Mouse (Mus musculus) erythroid progenitor cell, adult 5-6 weeks (primary cell): Measurements from ENCODE around the gene Sorbs1. TPM values are rescaled to one million over a fixed set of nuclear protein-coding genes. Genes with fewer than 3 reads are reported as not detected.

Experiments
- ATAC-seq: replicated peaks from 2 replicates; pipeline ENCODE4 v1.8.0; 2016; ENCODE audit warnings: moderate number of reproducible peaks, mild to moderate bottlenecking, moderate TSS enrichment, inconsistent platforms; ENCODE audit not compliant: poor library complexity, low FRiP score, severe bottlenecking
- total RNA-seq, 2 experiments: library from RNA; stranded (forward) in 1 of 2; stranded (reverse) in 1 of 2; fragments of 150-400 nt in 1 of 2; fragments of 186-747, 209-891 nt in 1 of 2; gene quantifications; 2 replicates each; pipeline versions ENCODE4 v1.2.3 to v1.2.4; 2015 to 2017; ENCODE audit warnings: low replicate concordance in 2 of 2

Sorbs1 gene
- total RNA-seq, 2 experiments from 2014 or later, result 106 to 167 TPM

DNA sequence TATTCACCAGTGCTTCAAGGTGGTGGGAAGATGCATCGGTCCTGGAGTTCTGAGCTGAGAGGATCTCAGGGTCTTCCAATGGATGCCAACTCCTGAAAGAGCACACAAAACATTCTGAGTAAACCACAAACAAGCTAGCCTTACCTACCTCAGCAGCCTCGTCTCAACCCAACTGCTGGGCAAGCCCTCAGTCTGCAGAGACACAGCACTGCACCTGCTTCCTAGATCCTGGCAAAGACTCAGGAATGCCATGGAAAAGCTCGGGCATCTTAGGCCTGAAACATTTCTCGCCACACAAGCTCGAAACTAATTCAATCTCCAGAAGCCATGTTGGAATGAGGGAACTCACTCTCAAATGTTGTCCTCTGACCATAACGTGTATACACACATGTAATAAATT lies 62.3 kb downstream of the Sorbs1 start:
- no peak for ATAC-seq

DNA sequence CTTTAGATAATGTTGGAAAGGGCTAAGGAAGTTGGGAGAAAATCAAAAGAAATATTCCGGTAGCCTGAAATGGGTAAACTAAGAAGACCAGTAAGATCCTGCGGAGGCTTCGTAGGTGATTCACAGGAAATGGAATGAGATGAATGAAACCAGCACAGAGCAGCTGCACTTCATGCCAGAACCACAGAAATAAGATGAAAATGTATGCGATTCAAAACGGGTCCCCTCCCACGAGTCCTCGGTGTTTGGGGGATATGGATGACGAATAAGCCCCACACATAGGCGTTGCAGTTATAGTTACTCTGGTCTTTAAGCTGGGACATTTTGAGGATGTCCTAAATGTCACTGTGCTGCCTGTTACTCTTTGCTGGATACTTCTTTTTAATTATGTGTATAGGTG lies 67.1 kb downstream of the Sorbs1 start:
- no peak for ATAC-seq

DNA sequence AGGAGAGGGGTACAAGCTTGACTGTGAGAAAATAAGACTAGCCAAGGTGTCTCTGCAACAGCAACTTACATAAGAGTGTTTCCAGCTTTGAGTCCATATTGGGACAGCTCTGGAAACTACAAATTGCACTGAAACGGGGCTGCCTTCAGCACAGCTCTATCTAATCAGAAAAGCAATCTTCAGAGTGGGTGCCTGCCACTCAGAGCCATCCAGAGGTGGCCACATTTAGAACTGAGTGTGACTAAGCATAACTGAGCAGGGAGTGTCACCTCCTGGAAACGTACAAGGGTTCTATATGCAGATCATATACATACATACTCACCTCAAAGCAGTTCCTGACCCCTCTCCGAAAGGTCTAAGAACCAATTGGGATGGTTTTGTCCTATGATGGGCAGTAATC lies 71.2 kb downstream of the Sorbs1 start:
- no peak for ATAC-seq

DNA sequence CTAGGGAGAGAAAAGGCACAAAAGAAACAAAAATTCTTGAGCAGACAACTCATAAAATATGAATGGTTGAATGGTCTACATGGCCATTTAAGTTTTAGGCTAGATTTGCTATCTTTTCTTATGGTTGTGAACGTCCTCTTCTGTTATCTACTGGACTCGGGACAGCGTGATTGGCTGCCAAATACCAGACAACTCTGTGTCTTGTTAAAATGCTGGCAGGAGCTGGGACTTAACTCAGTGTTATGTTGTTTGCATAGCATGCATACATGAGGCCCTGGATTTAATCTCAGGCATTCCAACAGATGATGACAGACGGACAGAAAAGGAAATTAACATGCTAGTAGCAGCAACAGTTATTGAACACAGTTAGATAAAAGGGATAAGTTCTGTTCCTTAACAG lies 72.6 kb downstream of the Sorbs1 start:
- ATAC-seq, result no peak

DNA sequence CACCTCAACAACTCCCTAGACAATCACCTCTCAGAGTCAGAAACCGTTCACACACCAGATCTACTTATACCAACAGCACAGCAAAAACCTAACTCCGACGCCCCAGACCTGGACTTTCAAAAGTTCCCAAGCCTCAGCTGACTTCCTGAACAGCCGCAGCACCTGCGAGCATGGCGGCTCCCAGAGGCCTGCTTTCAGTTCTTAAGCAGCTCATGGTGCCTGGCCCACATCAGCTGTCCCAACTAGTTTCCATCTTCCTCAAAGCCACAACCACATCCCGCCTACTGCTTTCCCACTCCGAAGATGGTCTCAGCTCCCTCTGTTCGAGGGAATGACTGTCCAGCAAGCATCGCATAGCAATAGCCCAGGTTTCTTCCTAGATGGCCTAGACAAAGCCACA lies 74.7 kb downstream of the Sorbs1 start:
- no peak for ATAC-seq

DNA sequence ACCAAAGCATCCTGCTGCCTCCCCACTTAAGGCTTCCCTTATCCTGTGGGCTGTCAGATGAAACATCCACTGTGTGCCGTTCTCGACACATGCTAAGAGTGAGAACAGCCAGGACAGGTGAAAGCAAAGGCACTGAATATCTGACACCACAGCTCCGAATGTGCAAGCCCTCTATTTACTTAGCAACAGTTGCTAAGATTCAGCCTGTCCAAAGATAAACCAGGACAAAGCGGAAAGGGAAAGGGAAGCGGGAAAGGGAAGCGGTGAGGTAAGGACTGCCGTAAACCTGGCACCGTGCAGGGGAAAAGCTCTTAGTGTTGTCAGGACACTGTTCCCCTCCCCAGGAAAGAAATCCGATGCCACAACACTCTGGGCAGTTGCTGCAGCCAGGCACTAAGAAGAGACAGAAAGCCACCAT lies 75.9 kb downstream of the Sorbs1 start:
- no peak for ATAC-seq

DNA sequence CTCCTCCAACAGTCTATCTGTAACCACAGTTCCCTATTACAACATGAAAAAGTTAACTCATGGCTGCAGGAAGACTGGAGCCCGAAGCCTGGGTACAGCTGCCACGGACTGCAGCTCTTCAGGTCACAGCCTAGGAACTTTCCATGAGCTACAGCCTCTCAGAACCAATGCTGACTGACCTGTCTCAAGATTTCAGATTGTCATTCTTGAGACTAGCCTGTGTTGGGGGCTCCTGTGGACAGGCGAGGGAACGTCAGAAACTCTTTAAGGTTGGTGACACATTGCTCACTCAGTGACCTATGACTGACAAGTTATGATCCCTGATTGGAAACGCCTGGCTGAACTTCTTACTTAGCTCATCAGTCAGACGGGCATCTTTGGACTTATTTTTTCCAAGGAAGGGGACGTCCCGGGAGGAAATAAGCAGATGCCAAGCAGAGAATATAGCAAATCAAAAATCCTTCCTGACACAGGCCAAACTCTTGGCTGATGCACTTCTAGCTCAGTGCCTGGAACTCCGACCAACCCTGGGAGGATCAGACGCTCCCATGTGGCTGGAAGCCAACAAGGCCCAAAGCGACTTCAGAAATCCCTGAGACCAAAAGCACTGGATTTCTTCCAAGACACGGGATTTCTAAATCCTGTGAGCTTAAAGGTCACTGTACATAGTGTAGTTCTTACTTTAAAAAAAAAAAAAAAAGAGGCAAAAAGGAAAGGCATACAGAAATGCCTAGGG lies 76.9 kb downstream of the Sorbs1 start:
- ATAC-seq, result no peak

DNA sequence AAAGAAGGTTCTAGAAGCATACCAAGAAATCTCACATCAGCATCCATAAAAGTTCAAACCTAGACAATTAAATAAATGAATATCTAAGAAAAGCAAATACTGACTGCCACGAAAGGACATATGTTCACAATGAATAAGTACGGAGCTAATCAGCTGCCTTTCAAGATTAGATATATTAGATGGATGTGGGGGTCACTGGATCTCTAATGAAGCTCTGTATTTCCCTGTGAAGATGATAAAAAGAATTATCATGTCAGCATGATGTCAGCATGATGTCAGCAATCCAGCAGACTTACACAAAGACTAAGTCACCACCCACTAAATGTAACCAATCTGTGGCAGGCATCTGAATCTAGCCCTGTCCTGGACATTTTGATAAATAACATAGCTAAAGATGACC lies 77.8 kb downstream of the Sorbs1 start:
- ATAC-seq, result no peak

DNA sequence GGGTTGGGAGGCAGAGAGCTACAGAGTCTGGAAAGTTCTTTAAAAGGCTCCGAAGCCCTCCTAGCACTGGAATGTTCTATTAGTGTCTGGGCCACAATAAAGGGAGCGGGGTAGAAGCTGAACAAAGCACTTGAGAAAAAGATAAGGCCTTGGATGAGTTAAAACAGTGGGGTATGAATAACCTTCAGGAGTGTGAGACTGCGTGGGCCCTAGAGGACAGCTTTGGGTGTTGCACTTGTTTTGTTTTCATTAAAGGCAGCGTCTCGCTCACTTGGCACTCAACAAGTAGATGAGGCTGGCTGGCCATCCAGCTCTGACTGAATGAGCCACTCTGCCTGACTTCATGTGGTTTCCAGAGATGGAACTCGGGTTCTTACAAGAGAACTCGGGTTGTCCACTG lies 78.5 kb downstream of the Sorbs1 start:
- no peak for ATAC-seq

DNA sequence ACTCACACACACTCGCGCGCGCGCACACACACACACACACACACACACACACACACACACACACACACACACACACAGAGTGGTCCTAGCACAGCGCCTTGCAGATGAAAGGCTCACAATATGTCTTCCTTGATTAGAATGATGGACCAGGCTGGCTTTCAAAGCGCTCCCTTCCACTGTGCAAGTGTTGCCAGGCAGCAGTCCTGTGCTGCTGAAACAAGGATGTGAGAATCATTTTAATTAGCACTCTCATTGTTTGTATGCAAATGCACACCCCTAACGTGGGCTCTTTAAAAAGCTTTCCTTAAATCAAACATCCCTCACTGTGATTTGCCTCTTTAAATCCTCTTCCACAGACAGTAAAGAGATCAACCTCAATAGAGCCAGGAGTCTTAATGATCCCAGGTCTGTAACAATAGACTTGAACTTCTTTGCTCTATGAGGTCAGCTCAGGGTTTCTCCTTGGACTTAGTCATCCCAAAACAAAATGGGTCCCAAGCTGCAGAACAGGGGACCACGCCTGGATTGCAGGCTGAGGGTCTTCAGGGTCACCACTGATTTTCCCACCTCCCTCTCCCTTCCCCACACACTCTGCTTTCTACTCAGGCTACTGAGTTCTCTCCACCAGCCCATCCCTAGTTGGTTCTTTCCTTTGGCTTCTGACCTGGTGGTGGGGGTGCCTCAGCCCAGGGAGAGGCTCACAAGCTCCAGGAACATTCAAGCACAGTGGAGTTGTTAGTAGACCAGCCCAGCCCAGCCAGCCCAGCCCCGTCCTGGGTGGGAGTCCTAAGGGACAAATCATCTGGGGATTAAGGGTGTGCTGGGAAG lies 79.3 kb downstream of the Sorbs1 start:
- ATAC-seq, result no peak

DNA sequence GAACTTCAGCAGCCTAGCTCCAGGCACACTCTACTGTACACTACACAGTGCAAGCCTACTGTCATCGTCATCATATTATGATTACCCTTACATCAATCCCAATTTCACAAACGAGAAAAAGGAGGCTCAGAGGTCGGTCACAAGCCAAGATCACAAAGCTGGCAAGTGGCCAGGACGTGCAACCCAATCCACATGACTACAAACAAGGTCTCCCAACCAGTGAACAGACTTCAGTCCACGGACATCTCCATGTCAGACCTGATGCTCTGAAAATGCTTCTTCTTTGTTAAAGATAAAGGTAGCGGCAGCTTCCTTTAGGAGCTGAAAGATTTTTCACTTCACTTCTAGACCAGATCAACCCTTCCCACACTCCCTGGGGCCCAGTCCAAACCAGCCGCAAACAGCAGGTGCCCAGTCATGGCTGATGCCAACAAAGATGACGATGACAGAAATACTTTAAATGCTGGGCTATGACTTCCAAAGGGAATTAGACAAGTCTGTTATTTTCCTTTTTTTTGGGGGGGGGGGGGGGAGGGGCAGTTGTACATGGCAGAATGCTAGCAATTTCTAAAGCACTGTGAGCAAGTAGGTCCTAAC lies 80.2 kb downstream of the Sorbs1 start:
- ATAC-seq, result no peak

DNA sequence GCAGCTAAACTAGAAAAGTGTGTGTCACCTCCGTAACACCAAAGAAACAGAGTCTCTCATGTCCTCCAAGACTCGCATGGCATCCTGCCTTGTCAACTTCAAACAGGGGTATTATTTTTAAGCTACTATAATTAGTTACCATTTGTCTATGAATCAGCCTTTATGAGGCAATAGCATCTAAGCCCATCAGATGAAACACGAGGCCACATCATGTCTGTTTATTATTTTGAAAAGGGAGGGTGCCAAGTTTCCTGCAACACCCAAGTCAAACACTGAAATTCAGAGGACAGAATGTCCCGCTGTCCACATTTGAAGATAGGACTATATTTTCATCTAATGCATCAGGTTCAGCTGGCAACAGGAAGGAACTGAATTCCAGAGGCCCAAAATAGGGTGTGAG lies 81.6 kb downstream of the Sorbs1 start:
- ATAC-seq, result no peak

DNA sequence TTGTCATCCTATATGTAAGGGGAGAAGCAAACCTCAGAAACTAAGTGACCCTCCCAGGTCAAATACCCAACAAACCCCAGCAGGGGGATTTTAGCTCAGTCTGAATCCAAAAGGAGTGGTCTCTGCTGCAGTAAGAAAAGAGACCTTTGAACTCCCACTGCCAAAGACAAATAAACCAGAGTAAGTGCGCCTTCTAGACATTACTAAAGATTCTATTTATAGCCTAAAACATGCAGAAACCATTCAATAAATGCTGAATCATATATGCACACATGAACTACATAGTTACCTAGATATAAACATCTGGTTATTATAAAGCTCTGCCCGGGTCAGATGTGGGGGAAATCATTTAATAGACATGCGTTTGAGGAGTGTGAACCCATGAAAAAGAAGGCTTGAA lies 84.0 kb downstream of the Sorbs1 start:
- ATAC-seq, result no peak

DNA sequence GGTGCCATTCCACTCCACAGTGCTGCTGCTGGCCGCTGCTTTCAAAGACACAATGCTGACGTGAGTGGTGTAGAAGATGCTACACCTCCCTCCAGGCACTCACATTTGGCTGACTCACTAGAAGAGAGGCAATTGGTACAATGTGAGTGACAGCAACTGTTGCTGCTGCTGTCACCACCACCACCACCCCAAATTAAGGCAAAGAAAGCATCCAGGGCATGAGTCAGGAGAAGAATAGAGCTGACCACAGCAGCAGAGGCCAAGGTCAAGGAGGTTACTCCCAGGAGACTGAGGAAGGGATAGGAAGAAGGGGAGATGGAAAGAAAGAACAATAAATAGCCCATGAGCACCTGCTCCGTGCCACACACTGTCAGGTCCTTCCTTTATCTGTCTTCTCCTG lies 84.4 kb downstream of the Sorbs1 start:
- ATAC-seq, result no peak

DNA sequence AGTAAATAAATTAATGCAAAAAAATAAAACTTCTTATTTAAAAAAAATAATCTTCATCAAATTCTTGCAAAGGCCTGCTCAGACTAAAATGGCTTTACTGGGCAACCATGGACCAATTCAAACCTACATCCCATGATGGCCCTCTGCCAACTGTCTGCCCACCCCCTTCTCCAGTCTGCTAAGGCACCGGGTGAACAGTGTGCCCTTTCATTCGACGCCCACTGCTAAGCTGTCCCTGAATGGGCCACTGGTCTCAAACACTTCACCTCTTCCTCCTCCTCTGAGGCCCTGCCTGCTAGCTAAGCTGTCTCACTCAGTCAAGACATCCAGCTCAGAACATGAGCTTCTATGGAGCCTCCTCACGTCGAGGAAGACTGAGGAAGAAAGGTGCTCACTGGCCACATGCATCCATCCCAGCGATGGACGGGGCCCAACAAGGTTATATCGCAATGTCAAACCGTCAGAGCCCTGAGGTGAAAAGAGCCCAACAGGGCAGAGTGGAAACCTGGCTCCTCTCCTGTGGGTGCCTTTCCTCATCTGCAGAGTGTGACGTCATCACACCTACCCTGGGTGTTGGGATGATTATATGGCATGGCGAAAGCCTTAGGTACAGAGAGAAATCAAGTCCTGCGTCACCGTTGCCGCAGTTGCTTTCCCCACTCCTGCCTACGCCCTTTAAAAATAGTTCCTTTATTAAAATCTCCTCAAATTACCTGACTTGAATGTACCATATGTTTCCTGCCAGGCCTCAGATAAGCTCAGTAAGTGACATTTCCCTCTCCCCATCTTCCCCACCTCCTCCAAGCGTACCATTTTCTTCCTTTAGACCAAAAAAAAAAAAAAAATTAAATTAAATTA lies 87.2 kb downstream of the Sorbs1 start:
- ATAC-seq, result 0 out of 2 replicates have a peak, but pooled peaks have one; percentile 34

DNA sequence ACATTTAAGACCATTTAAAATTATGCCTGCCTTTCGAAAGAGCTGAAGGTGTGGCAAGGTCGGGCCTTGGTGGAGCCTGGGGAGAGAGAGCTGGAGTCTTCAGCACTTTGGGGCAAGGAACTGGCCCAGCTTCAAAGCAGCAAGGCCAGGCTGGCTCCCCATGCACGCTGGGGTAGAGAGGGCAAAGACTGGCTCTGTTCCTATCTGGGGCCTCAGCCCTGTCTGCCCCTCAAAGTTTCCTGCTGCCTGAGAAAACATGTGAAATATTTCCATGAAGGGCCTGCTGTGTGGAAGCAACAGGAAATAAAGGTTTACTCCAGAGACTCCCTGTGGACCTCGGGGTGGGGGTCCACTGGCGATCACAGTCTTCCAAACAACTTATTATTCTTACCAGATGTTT lies 88.3 kb downstream of the Sorbs1 start:
- no peak for ATAC-seq

DNA sequence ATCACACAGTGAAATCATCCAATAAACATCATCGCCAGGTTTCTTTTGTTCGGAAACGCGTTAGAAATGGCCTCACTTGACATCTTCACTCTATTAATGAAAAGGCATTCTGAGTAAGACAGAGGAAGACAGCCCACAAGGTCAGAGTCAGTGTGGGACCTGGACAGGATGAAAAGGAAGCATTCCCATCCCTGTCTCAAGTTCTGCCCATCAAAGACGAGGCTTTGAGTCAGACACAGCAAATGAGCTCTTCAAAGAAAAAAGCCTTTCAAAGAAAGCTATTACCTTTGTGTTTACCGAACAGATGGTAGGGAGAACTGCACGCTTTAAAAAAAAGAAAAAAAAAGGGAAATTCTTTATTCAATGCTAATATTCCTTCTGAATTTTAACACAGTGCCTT lies 92.5 kb downstream of the Sorbs1 start:
- ATAC-seq, result no peak

DNA sequence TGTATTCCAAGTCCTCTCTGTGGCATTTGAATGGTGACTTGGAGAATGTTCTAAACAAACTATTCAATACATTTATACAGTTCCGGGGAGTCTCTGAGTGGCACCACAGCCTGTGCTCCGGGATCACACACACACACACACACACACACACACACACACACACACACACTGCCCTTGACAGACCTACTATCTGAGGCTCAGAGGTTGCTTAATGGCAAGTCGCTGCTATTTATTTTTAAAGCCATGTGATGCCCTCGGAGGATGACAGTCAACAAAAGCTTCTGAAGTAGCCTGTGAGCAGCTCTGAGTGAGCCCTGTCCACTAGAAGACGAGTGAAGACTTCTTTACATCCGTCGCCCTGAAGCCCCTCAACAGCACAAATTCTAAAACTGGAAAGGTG lies 94.3 kb downstream of the Sorbs1 start:
- ATAC-seq, result no peak

DNA sequence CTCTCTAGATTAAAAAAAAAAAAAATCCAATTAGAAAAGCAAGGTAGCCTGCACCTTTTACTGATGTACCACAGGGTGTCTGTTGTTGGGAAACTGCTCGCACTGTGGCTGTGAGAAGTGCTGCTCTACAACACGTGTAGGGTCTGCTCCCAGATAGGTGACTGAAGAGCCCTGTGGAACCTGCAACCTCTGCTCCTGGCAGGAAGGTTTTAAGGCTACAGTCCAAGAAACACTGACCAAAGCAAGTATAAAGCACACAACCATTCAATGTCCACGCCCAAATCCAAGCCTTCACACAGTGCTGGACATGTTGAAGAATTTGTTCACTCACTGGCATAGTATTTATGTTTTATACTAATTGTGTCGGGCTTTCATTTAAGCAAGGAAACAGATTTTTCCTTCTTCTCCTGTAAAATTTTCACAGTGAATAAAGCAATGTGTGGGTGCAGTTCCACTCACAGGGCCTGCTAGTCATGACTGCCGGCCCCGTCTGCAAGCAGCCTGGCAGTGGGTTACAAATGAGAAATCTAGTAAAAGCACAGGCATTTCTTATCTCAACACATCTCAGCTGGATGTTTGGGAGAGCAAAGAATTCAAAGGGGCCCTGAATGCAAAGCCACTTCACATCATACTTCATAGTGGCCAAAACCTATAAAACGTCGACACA lies 96.3 kb downstream of the Sorbs1 start:
- no peak for ATAC-seq

DNA sequence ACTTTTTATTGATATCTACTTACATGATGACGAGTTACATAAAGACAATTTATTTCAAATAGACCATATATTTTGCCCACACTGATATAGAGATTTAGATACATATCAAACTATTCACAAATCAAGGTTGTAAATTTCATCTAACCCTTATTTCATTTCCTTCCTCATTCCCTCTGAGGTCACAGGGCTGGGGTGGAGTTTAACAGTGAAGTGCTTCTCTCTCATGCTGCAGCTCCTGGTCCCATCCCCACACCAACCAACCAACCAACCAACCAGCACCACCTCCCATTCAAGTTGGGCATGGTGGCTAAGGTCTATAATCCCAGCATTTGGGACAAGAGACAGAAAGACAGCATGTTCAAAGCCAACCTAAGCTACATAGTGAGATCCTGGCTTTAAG lies 97.9 kb downstream of the Sorbs1 start:
- no peak for ATAC-seq
